Mouse (Mus musculus): ENCODE measurements around the gene Tlnrd1. TPM values are rescaled to one million over a fixed set of nuclear protein-coding genes. Genes with fewer than 3 reads are reported as not detected.
A peak's percentile ranks its signal among the peaks of the same experiment; 100 is the strongest.

Gene Tlnrd1
- polyA plus RNA-seq, 1 experiment from 2014 or later: 16.8 TPM

- ATAC-seq (ENCODE audit: low FRiP score) (peak; percentile 33; the same call in 1 of the 2 replicates), DNase-seq (ENCODE audit: low spot score, missing footprints) (peak; percentile 83)
- H3K36me3 ChIP-seq (ENCODE audit: control insufficient read depth, insufficient read depth, low read length): no peaks in the 10 kb centered on the region
- no peaks in the 10 kb centered on the region for H3K27me3 ChIP-seq (ENCODE audit: control insufficient read depth, insufficient read depth, low read length)
- 40% methylated on average over 5 of the region's 5 CpGs for WGBS
- H3K4me2 ChIP-seq: no peak overlapping the region
- no peak overlapping the region for H3K4me3 ChIP-seq (ENCODE audit: low read depth, low read length)
- H3K4me1 ChIP-seq (ENCODE audit: control insufficient read depth, insufficient read depth, low read length): 0 out of 2 replicates have a peak, but pooled peaks cover 4% of the 10 kb centered on the region
- no peaks in the 10 kb centered on the region for H3K9me3 ChIP-seq (ENCODE audit: control insufficient read depth, low read length)
- no peak overlapping the region for H3K27ac ChIP-seq (ENCODE audit: low read depth, low read length)
- no peak overlapping the region; the same call in 1 of the 2 replicates for H3K9ac ChIP-seq (ENCODE audit: low read length)
Measured at GRCm38 (mm10) chr7:83852381-83853380, 31.4 kb downstream of the Tlnrd1 start.

GRCm38 (mm10) chr7:83851569-83852380 lies 32.3 kb downstream of the Tlnrd1 start:
- H3K27me3 ChIP-seq (ENCODE audit: control insufficient read depth, insufficient read depth, low read length): no peaks in the 10 kb centered on the region
- H3K4me3 ChIP-seq (ENCODE audit: low read depth, low read length): no peak overlapping the region
- H3K4me1 ChIP-seq (ENCODE audit: control insufficient read depth, insufficient read depth, low read length): 0 out of 2 replicates have a peak, but pooled peaks cover 4% of the 10 kb centered on the region
- no peak overlapping the region for H3K27ac ChIP-seq (ENCODE audit: low read depth, low read length)
- DNase-seq (ENCODE audit: low spot score, missing footprints): peak; percentile 85
- no peak overlapping the region for H3K4me2 ChIP-seq
- no peaks in the 10 kb centered on the region for H3K9me3 ChIP-seq (ENCODE audit: control insufficient read depth, low read length)
- ATAC-seq (ENCODE audit: low FRiP score): peak; percentile 27; the same call in 1 of the 2 replicates
- 51% methylated on average over 5 of the region's 5 CpGs for WGBS
- H3K9ac ChIP-seq (ENCODE audit: low read length): no peak overlapping the region; the same call in 1 of the 2 replicates
- no peaks in the 10 kb centered on the region for H3K36me3 ChIP-seq (ENCODE audit: control insufficient read depth, insufficient read depth, low read length)

GRCm38 (mm10) chr7:83847187-83848075 lies 36.7 kb downstream of the Tlnrd1 start:
- Histone ChIP-seq H3K4me2 (no peak overlapping the region), H3K27ac (ENCODE audit: low read depth, low read length) (no peak overlapping the region), H3K4me3 (ENCODE audit: low read depth, low read length) (no peak overlapping the region), H3K9ac (ENCODE audit: low read length) (no peak overlapping the region), H3K27me3 (ENCODE audit: control insufficient read depth, insufficient read depth, low read length) (no peaks in the 10 kb centered on the region), H3K36me3 (ENCODE audit: control insufficient read depth, insufficient read depth, low read length) (no peaks in the 10 kb centered on the region), H3K9me3 (ENCODE audit: control insufficient read depth, low read length) (no peaks in the 10 kb centered on the region), H3K4me1 (ENCODE audit: control insufficient read depth, insufficient read depth, low read length) (0 out of 2 replicates have a peak, but pooled peaks cover 4% of the 10 kb centered on the region)
- WGBS: 76% methylated on average over 5 of the region's 5 CpGs
- ATAC-seq (ENCODE audit: low FRiP score): no peak
- peak; percentile 62 for DNase-seq (ENCODE audit: low spot score, missing footprints)

- 89% methylated on average over 3 of the region's 3 CpGs for WGBS
- Histone ChIP-seq H3K9ac (ENCODE audit: low read length) (no peak overlapping the region), H3K4me3 (ENCODE audit: low read depth, low read length) (no peak overlapping the region), H3K4me2 (no peak overlapping the region), H3K27ac (ENCODE audit: low read depth, low read length) (no peak overlapping the region), H3K4me1 (ENCODE audit: control insufficient read depth, insufficient read depth, low read length) (no peaks in the 10 kb centered on the region), H3K9me3 (ENCODE audit: control insufficient read depth, low read length) (no peaks in the 10 kb centered on the region), H3K36me3 (ENCODE audit: control insufficient read depth, insufficient read depth, low read length) (no peaks in the 10 kb centered on the region), H3K27me3 (ENCODE audit: control insufficient read depth, insufficient read depth, low read length) (no peaks in the 10 kb centered on the region)
- ATAC-seq (ENCODE audit: low FRiP score) (no peak), DNase-seq (ENCODE audit: low spot score, missing footprints) (no peak)
Measured at GRCm38 (mm10) chr7:83844807-83845206, 39.3 kb downstream of the Tlnrd1 start.

GRCm38 (mm10) chr7:83842486-83843259 lies 41.4 kb downstream of the Tlnrd1 start:
- 53% methylated on average over 6 of the region's 6 CpGs for WGBS
- DNase-seq (ENCODE audit: low spot score, missing footprints): peak; percentile 81
- Histone ChIP-seq H3K9me3 (ENCODE audit: control insufficient read depth, low read length) (no peaks in the 10 kb centered on the region), H3K4me1 (ENCODE audit: control insufficient read depth, insufficient read depth, low read length) (no peaks in the 10 kb centered on the region), H3K27ac (ENCODE audit: low read depth, low read length) (no peak overlapping the region), H3K4me3 (ENCODE audit: low read depth, low read length) (no peak overlapping the region), H3K36me3 (ENCODE audit: control insufficient read depth, insufficient read depth, low read length) (no peaks in the 10 kb centered on the region), H3K9ac (ENCODE audit: low read length) (no peak overlapping the region), H3K4me2 (no peak overlapping the region), H3K27me3 (ENCODE audit: control insufficient read depth, insufficient read depth, low read length) (no peaks in the 10 kb centered on the region)
- no peak for ATAC-seq (ENCODE audit: low FRiP score)

- Histone ChIP-seq H3K27ac (ENCODE audit: low read depth, low read length) (no peak overlapping the region), H3K4me2 (no peak overlapping the region), H3K27me3 (ENCODE audit: control insufficient read depth, insufficient read depth, low read length) (no peaks in the 10 kb centered on the region), H3K9ac (ENCODE audit: low read length) (no peak overlapping the region), H3K36me3 (ENCODE audit: control insufficient read depth, insufficient read depth, low read length) (no peaks in the 10 kb centered on the region), H3K9me3 (ENCODE audit: control insufficient read depth, low read length) (no peaks in the 10 kb centered on the region), H3K4me1 (ENCODE audit: control insufficient read depth, insufficient read depth, low read length) (no peaks in the 10 kb centered on the region), H3K4me3 (ENCODE audit: low read depth, low read length) (no peak overlapping the region)
- 74% methylated on average over 2 of the region's 2 CpGs for WGBS
- peak; percentile 69 for DNase-seq (ENCODE audit: low spot score, missing footprints)
- no peak for ATAC-seq (ENCODE audit: low FRiP score)
Measured at GRCm38 (mm10) chr7:83840076-83840475, 44.0 kb downstream of the Tlnrd1 start.

GRCm38 (mm10) chr7:83838525-83839224 lies 45.4 kb downstream of the Tlnrd1 start:
- DNase-seq (ENCODE audit: low spot score, missing footprints) (no peak), ATAC-seq (ENCODE audit: low FRiP score) (no peak)
- Histone ChIP-seq H3K27ac (ENCODE audit: low read depth, low read length) (no peak overlapping the region), H3K4me1 (ENCODE audit: control insufficient read depth, insufficient read depth, low read length) (no peaks in the 10 kb centered on the region), H3K4me2 (no peak overlapping the region), H3K4me3 (ENCODE audit: low read depth, low read length) (no peak overlapping the region), H3K9ac (ENCODE audit: low read length) (no peak overlapping the region), H3K36me3 (ENCODE audit: control insufficient read depth, insufficient read depth, low read length) (no peaks in the 10 kb centered on the region), H3K9me3 (ENCODE audit: control insufficient read depth, low read length) (no peaks in the 10 kb centered on the region), H3K27me3 (ENCODE audit: control insufficient read depth, insufficient read depth, low read length) (no peaks in the 10 kb centered on the region)
- WGBS: 85% methylated on average over 5 of the region's 5 CpGs
